ENCODE assay signal across 11 mouse cellular contexts in the genomic region with DNA sequence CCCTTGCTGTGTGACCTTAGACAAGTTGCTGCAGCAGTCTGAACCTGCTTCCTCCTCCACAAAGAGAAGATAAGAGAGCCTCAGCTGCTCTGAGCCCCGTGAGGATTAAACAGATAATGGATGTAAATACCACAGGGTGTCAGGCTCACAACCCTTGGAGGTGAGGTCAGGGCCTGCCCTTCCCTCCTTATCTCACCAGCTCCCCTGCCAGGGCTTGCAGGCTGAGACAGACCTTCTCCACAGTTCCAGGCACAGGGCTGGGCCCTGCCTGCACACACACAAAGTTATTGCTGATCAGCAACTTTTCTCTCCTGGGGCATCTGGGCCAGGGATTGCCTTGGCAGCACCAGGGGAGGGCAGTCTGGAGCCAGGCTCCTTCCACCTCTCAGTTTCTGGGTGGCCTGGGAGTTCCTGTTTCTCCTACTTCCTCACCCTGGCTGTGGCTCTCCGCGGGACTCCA. TPM values are rescaled to one million over a fixed set of nuclear protein-coding genes. Genes with fewer than 3 reads are reported as not detected.
A peak's percentile ranks its signal among the peaks of the same experiment; 100 is the strongest.
DNase-seq lines count a peak whose midpoint lies in the region; ATAC-seq lines count a peak whose summit lies in the region.
"Had no signal": no experiment of that assay in that cellular context is flagged by ENCODE, and none has a peak within 500 bp of the region (broad histone marks: within the 10 kb centered on the region; RNA-seq: fewer than 3 reads in every experiment).

No protein-coding gene starts in this region.

- WGBS in hindbrain, embryonic 13.5 days = 38% methylated on average over 3 of the region's 3 CpGs
- 39% methylated on average over 3 of the region's 3 CpGs for WGBS in hindbrain, embryonic 14.5 days
- 13% methylated on average over 3 of the region's 3 CpGs for WGBS in heart, embryonic 13.5 days
- 19% methylated on average over 3 of the region's 3 CpGs for WGBS in forebrain, embryonic 14.5 days
- 31% methylated on average over 3 of the region's 3 CpGs for WGBS in hindbrain, embryonic 16.5 days

- H3K9ac ChIP-seq in hindbrain, embryonic 13.5 days = no peak overlapping the region
- no peak overlapping the region for H3K9ac ChIP-seq in hindbrain, embryonic 14.5 days
- H3K9ac ChIP-seq in ES-E14 (ENCODE audit: insufficient read depth, low read depth, low read length, poor library complexity, severe bottlenecking) = no peak overlapping the region
- H3K9ac ChIP-seq in heart, embryonic 13.5 days = peak overlapping the region; percentile 3; the same call in 1 of the 2 replicates
- no peak overlapping the region for H3K9ac ChIP-seq in forebrain, embryonic 14.5 days (ENCODE audit: low read length)
- H3K9ac ChIP-seq in hindbrain, embryonic 16.5 days (ENCODE audit: low read depth, low read length) = no peak overlapping the region
- H3K9ac ChIP-seq: neural tube, embryonic 12.5 days had no signal

- H3K27me3 ChIP-seq in hindbrain, embryonic 13.5 days = peaks cover 53% of the 10 kb centered on the region
- peaks cover 7% of the 10 kb centered on the region; the same call in 1 of the 2 replicates for H3K27me3 ChIP-seq in hindbrain, embryonic 14.5 days (ENCODE audit: control insufficient read depth, insufficient read depth, low read length)
- peaks cover 31% of the 10 kb centered on the region for H3K27me3 ChIP-seq in heart, embryonic 13.5 days (replicated peaks)
- H3K27me3 ChIP-seq in forebrain, embryonic 14.5 days (replicated peaks; ENCODE audit: control insufficient read depth, insufficient read depth, low read length) = 0 out of 2 replicates have a peak, but pooled peaks cover 4% of the 10 kb centered on the region
- H3K27me3 ChIP-seq in hindbrain, embryonic 16.5 days (replicated peaks; ENCODE audit: control insufficient read depth, insufficient read depth, low read length) = peaks cover 9% of the 10 kb centered on the region; the same call in 1 of the 2 replicates

- H3K9me3 ChIP-seq in hindbrain, embryonic 13.5 days = no peaks in the 10 kb centered on the region
- no peaks in the 10 kb centered on the region for H3K9me3 ChIP-seq in hindbrain, embryonic 14.5 days (ENCODE audit: control insufficient read depth, low read length)
- no peaks in the 10 kb centered on the region for H3K9me3 ChIP-seq in ES-E14 (ENCODE audit: control insufficient read depth, insufficient read depth, low read depth, low read length)
- H3K9me3 ChIP-seq in heart, embryonic 13.5 days = no peaks in the 10 kb centered on the region
- no peaks in the 10 kb centered on the region for H3K9me3 ChIP-seq in forebrain, embryonic 14.5 days (replicated peaks; ENCODE audit: control insufficient read depth, low read length)
- H3K9me3 ChIP-seq in hindbrain, embryonic 16.5 days (ENCODE audit: control insufficient read depth, low read length) = no peaks in the 10 kb centered on the region
- H3K9me3 ChIP-seq: neural tube, embryonic 12.5 days had no signal

- H3K36me3 ChIP-seq in hindbrain, embryonic 13.5 days = no peaks in the 10 kb centered on the region
- no peaks in the 10 kb centered on the region for H3K36me3 ChIP-seq in hindbrain, embryonic 14.5 days (replicated peaks; ENCODE audit: control insufficient read depth, insufficient read depth)
- H3K36me3 ChIP-seq in ES-E14 (ENCODE audit: control insufficient read depth, insufficient read depth, low read length, poor library complexity, severe bottlenecking) = no peaks in the 10 kb centered on the region
- no peaks in the 10 kb centered on the region for H3K36me3 ChIP-seq in heart, embryonic 13.5 days
- no peaks in the 10 kb centered on the region for H3K36me3 ChIP-seq in forebrain, embryonic 14.5 days (ENCODE audit: control insufficient read depth, insufficient read depth, low read length)
- no peaks in the 10 kb centered on the region for H3K36me3 ChIP-seq in hindbrain, embryonic 16.5 days (ENCODE audit: control insufficient read depth, insufficient read depth, low read length)
- H3K36me3 ChIP-seq: neural tube, embryonic 12.5 days had no signal

- in situ Hi-C loops in ES-E14 (cut with MboI; ENCODE audit: low sequenced_read_pairs in 2 of 2, unreplicated experiment in 2 of 2) = no loop called here

- H3K4me1 ChIP-seq in hindbrain, embryonic 13.5 days (replicated peaks) = peaks cover 27% of the 10 kb centered on the region
- H3K4me1 ChIP-seq in hindbrain, embryonic 14.5 days (replicated peaks; ENCODE audit: control insufficient read depth, insufficient read depth, low read length) = peaks cover 2% of the 10 kb centered on the region; the same call in 1 of the 2 replicates
- H3K4me1 ChIP-seq in ES-E14 (ENCODE audit: control insufficient read depth in 2 of 2, insufficient read depth in 2 of 2, low read length in 2 of 2, poor library complexity in 1 of 2) = peaks cover 0 to 29% of the 10 kb centered on the region in 2 experiments; a peak in 3 of 4 replicates
- peaks cover 38% of the 10 kb centered on the region for H3K4me1 ChIP-seq in heart, embryonic 13.5 days
- H3K4me1 ChIP-seq in forebrain, embryonic 14.5 days (ENCODE audit: control insufficient read depth, insufficient read depth, low read length) = no peaks in the 10 kb centered on the region
- no peaks in the 10 kb centered on the region for H3K4me1 ChIP-seq in hindbrain, embryonic 16.5 days (ENCODE audit: control insufficient read depth, insufficient read depth, low read depth, low read length)

- no peak overlapping the region for H3K4me3 ChIP-seq in hindbrain, embryonic 13.5 days
- no peak overlapping the region for H3K4me3 ChIP-seq in hindbrain, embryonic 14.5 days (replicated peaks; ENCODE audit: low read length)
- H3K4me3 ChIP-seq in ES-E14 (ENCODE audit: insufficient read depth in 1 of 2, low read depth in 1 of 2, low read length in 2 of 2, poor library complexity in 1 of 2, severe bottlenecking in 1 of 2) = no peak overlapping the region
- H3K4me3 ChIP-seq in heart, embryonic 13.5 days = no peak overlapping the region
- H3K4me3 ChIP-seq in forebrain, embryonic 14.5 days (ENCODE audit: low read depth, low read length) = no peak overlapping the region
- H3K4me3 ChIP-seq in hindbrain, embryonic 16.5 days (ENCODE audit: low read length) = no peak overlapping the region
- H3K4me3 ChIP-seq: neural tube, embryonic 12.5 days had no signal

- 0 out of 2 replicates have a peak, but pooled peaks have one; percentile 36 for ATAC-seq in hindbrain, embryonic 13.5 days (ENCODE audit: low FRiP score)
- no peak for ATAC-seq in hindbrain, embryonic 14.5 days (ENCODE audit: low FRiP score)
- peak; percentile 23; the same call in 1 of the 2 replicates for ATAC-seq in heart, embryonic 13.5 days (ENCODE audit: extremely low read depth, insufficient number of reproducible peaks, low FRiP score, low TSS enrichment)
- ATAC-seq in forebrain, embryonic 14.5 days = no peak
- ATAC-seq in hindbrain, embryonic 16.5 days = no peak

- H3K4me2 ChIP-seq in hindbrain, embryonic 13.5 days = no peak overlapping the region
- no peak overlapping the region for H3K4me2 ChIP-seq in hindbrain, embryonic 14.5 days (replicated peaks)
- H3K4me2 ChIP-seq in heart, embryonic 13.5 days = no peak overlapping the region
- no peak overlapping the region for H3K4me2 ChIP-seq in forebrain, embryonic 14.5 days (ENCODE audit: low read length)
- H3K4me2 ChIP-seq in hindbrain, embryonic 16.5 days (ENCODE audit: low read length) = no peak overlapping the region
- H3K4me2 ChIP-seq: neural tube, embryonic 12.5 days had no signal

- DNase-seq in hindbrain, embryonic 14.5 days (ENCODE audit: low spot score) = no peak
- no peak for DNase-seq in ES-E14 (ENCODE audit: low read depth, low spot score)
- peak; percentile 27 for DNase-seq in lung, postnatal 25 days (ENCODE audit: low spot score)
- no peak for DNase-seq in right cerebral cortex, adult 18-20 months
- DNase-seq in forebrain, embryonic 14.5 days (ENCODE audit: low spot score) = no peak

- H3K27ac ChIP-seq in hindbrain, embryonic 13.5 days = no peak overlapping the region
- no peak overlapping the region for H3K27ac ChIP-seq in hindbrain, embryonic 14.5 days
- no peak overlapping the region for H3K27ac ChIP-seq in ES-E14 (ENCODE audit: insufficient read depth, low read depth, low read length, poor library complexity, severe bottlenecking)
- H3K27ac ChIP-seq in heart, embryonic 13.5 days (replicated peaks) = no peak overlapping the region
- no peak overlapping the region for H3K27ac ChIP-seq in forebrain, embryonic 14.5 days (ENCODE audit: low read depth, low read length)
- no peak overlapping the region for H3K27ac ChIP-seq in hindbrain, embryonic 16.5 days (ENCODE audit: low read depth, low read length)
- H3K27ac ChIP-seq: neural tube, embryonic 12.5 days had no signal

RNA-seq across cellular contexts. Expression of a gene that starts 11.6 kb away (rescaled TPM):
- polyA plus RNA-seq in hindbrain, embryonic 13.5 days (2015; fragmentation: Nextera tagmentation; extraction: Ambion mirVana) = 9.5 and 11.4 TPM in 2 replicates
- polyA plus RNA-seq in hindbrain, embryonic 14.5 days (2014; fragmentation: Nextera tagmentation; extraction: Ambion mirVana) = 9.6 and 11.2 TPM in 2 replicates
- total RNA-seq in ES-E14 (2012; rRNA removed) = 6.2 and 9.5 TPM in 2 replicates
- polyA plus RNA-seq in heart, embryonic 13.5 days (2015; fragmentation: Nextera tagmentation; extraction: Ambion mirVana) = 0.15 and 0.28 TPM in 2 replicates
- polyA plus RNA-seq in forebrain, embryonic 14.5 days (2014; fragmentation: Nextera tagmentation; extraction: Ambion mirVana) = 14.8 and 15.3 TPM in 2 replicates
- 3.0 and 6.7 TPM in 2 replicates for polyA plus RNA-seq in hindbrain, embryonic 16.5 days (2015; fragmentation: Nextera tagmentation; extraction: Ambion mirVana)

RNA-seq across cellular contexts. Expression of a gene that starts 34.4 kb away (rescaled TPM):
- polyA plus RNA-seq in hindbrain, embryonic 13.5 days (2015; fragmentation: Nextera tagmentation; extraction: Ambion mirVana) = 1.00 TPM in 1 of 2 replicates, not detected in the other
- not detected in 2 replicates for polyA plus RNA-seq in hindbrain, embryonic 14.5 days (2014; fragmentation: Nextera tagmentation; extraction: Ambion mirVana)
- not detected in 2 replicates for total RNA-seq in ES-E14 (2012; rRNA removed)
- polyA plus RNA-seq in heart, embryonic 13.5 days (2015; fragmentation: Nextera tagmentation; extraction: Ambion mirVana) = 0.17 TPM in 1 of 2 replicates, not detected in the other
- not detected in 2 replicates for polyA plus RNA-seq in forebrain, embryonic 14.5 days (2014; fragmentation: Nextera tagmentation; extraction: Ambion mirVana)
- 0.36 and 0.49 TPM in 2 replicates for polyA plus RNA-seq in hindbrain, embryonic 16.5 days (2015; fragmentation: Nextera tagmentation; extraction: Ambion mirVana)
- polyA plus RNA-seq: embryonic facial prominence, embryonic 11.5 days; heart, embryonic 14.5 days had no signal

RNA-seq across cellular contexts. Expression of a gene that starts 48.4 kb away (rescaled TPM):
- polyA plus RNA-seq in hindbrain, embryonic 13.5 days (2015; fragmentation: Nextera tagmentation; extraction: Ambion mirVana) = 45.1 and 47.9 TPM in 2 replicates
- polyA plus RNA-seq in hindbrain, embryonic 14.5 days (2014; fragmentation: Nextera tagmentation; extraction: Ambion mirVana) = 33.5 and 33.6 TPM in 2 replicates
- 29.2 and 39.7 TPM in 2 replicates for total RNA-seq in ES-E14 (2012; rRNA removed)
- polyA plus RNA-seq in heart, embryonic 13.5 days (2015; fragmentation: Nextera tagmentation; extraction: Ambion mirVana) = 48.9 and 50.6 TPM in 2 replicates
- 34.5 and 42.0 TPM in 2 replicates for polyA plus RNA-seq in forebrain, embryonic 14.5 days (2014; fragmentation: Nextera tagmentation; extraction: Ambion mirVana)
- polyA plus RNA-seq in hindbrain, embryonic 16.5 days (2015; fragmentation: Nextera tagmentation; extraction: Ambion mirVana) = 37.9 TPM in 2 replicates

RNA-seq across cellular contexts. Expression of a gene that starts 55.5 kb away (rescaled TPM):
- polyA plus RNA-seq in hindbrain, embryonic 13.5 days (2015; fragmentation: Nextera tagmentation; extraction: Ambion mirVana) = 2.7 and 2.9 TPM in 2 replicates
- polyA plus RNA-seq in hindbrain, embryonic 14.5 days (2014; fragmentation: Nextera tagmentation; extraction: Ambion mirVana) = 1.8 and 2.2 TPM in 2 replicates
- 7.5 and 13.7 TPM in 2 replicates for total RNA-seq in ES-E14 (2012; rRNA removed)
- polyA plus RNA-seq in heart, embryonic 13.5 days (2015; fragmentation: Nextera tagmentation; extraction: Ambion mirVana) = 6.7 and 7.4 TPM in 2 replicates
- 1.4 TPM in 2 replicates for polyA plus RNA-seq in forebrain, embryonic 14.5 days (2014; fragmentation: Nextera tagmentation; extraction: Ambion mirVana)
- polyA plus RNA-seq in hindbrain, embryonic 16.5 days (2015; fragmentation: Nextera tagmentation; extraction: Ambion mirVana) = 1.5 and 2.1 TPM in 2 replicates

Comparison
In these comparisons a context has a peak if more than half of its experiments do, and no peak if none do; other contexts are left out.
1. ATAC-seq: peak in hindbrain, embryonic 13.5 days (single experiment) and heart, embryonic 13.5 days (single experiment); none in hindbrain, embryonic 14.5 days (single experiment), forebrain, embryonic 14.5 days (single experiment) and hindbrain, embryonic 16.5 days (single experiment).